Mouse (Mus musculus) liver, postnatal 0 days (tissue): ENCODE results near the gene Olfr952.

Experiments
- CTCF ChIP-seq: sonication (generic); IDR thresholded peaks from 2 replicates; pipeline ENCODE4 v1.5.1; 2016; ENCODE audit warnings: antibody characterized with exemption, low read depth
- EP300 ChIP-seq: IDR thresholded peaks from 2 replicates; pipeline ENCODE4 v1.6.1; 2016; ENCODE audit warnings: antibody characterized with exemption, low read depth, mild to moderate bottlenecking

DNA sequence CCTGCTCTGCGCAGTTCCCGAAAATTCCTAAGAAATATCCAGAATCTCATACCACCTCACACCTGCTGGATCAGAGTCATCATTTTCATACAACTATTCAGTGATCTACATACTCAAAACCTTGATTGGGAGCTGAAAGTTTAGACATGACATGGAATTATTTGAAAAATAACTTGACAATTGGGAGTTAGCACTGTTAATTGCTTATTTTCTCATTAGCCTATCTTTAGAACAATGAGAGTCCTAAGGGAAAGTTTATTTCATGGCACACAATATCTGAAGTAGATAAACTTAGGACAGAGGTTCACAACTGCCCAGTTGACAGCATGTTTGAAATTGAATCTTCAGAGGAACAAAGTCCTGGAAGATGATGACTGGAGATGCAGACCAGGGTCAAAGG, 39.8 kb downstream of the Olfr952 start, which contains the start of gene Olfr951:
- TF ChIP-seq CTCF (no peak), EP300 (no peak)
